Mouse (Mus musculus): Measurements from ENCODE around the gene 2010003K11Rik. TPM values are rescaled to one million over a fixed set of nuclear protein-coding genes. Genes with fewer than 3 reads are reported as not detected.

2010003K11Rik gene
- polyA plus RNA-seq (2012; rRNA removed), result not detected in 2 replicates

GRCm38 (mm10) chr19:4498062-4498933 is at the start of gene 2010003K11Rik:
Gene 2010003K11Rik, minus strand, starts transcription at chr19:4498583.

GRCm38 (mm10) chr19:4509986-4510963 is 11.9 kb upstream of the 2010003K11Rik start, which contains the start of gene Pcx:
Gene Pcx, plus strand, starts transcription at chr19:4510472.

GRCm38 (mm10) chr19:4477345-4478189 is 20.8 kb downstream of the 2010003K11Rik start, which contains the start of gene Syt12:
Gene Syt12, minus strand, starts transcription at chr19:4477447.

Other genes with a start within 250 kb of the 2010003K11Rik start
- gene Ssh3, start 229.4 kb downstream of the 2010003K11Rik start, polyA plus RNA-seq (2012; rRNA removed), result 50.7 and 62.1 TPM in 2 replicates
- gene Ankrd13d, start 215.4 kb downstream of the 2010003K11Rik start, polyA plus RNA-seq (2012; rRNA removed), result 43.2 and 50.9 TPM in 2 replicates
- gene Grk2, start 192.4 kb downstream of the 2010003K11Rik start, polyA plus RNA-seq (2012; rRNA removed), result 107 and 108 TPM in 2 replicates
- gene Kdm2a, start 100.3 kb downstream of the 2010003K11Rik start, polyA plus RNA-seq (2012; rRNA removed), result 80.2 and 85.5 TPM in 2 replicates
- gene Rhod, start 59.2 kb downstream of the 2010003K11Rik start, polyA plus RNA-seq (2012; rRNA removed), result 5.3 and 9.9 TPM in 2 replicates
- gene Syt12, start 21.1 kb downstream of the 2010003K11Rik start, polyA plus RNA-seq (2012; rRNA removed), result 1.7 and 1.9 TPM in 2 replicates
- 11.3 and 13.4 TPM in 2 replicates for gene Pcx, start 11.9 kb upstream of the 2010003K11Rik start, polyA plus RNA-seq (2012; rRNA removed)
- gene Lrfn4, start 117.1 kb upstream of the 2010003K11Rik start, polyA plus RNA-seq (2012; rRNA removed), result 72.8 TPM in 2 replicates
- gene Rce1, start 127.1 kb upstream of the 2010003K11Rik start, polyA plus RNA-seq (2012; rRNA removed), result 67.2 and 67.5 TPM in 2 replicates
- gene Gm960, start 200.1 kb upstream of the 2010003K11Rik start, polyA plus RNA-seq (2012; rRNA removed), result 4.1 and 4.2 TPM in 2 replicates
- 33.1 and 35.5 TPM in 2 replicates for gene Sptbn2, start 212.6 kb upstream of the 2010003K11Rik start, polyA plus RNA-seq (2012; rRNA removed)